Mouse (Mus musculus): ENCODE results near the gene Olfr703.

The Olfr703 gene

DNA sequence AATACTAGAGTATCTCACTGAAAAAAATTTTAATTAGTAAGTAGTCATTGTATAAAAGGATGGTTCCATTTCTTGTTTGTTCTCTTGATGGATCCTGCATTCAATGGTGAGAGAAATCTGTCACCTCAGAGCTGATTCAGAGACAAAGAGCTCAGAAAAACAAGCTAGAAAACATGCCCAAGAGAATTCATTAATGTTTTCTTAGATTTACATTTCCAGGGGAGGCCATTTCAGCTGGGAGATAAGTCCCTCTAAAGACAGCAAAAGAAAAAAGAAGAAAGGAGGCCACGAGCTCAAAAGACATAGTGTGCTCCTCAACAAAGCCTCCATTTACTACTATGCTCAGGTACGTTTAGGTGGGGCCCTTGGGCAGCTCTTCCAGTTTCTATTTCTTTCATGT, at the start of gene Olfr703:
Gene Olfr703 (plus strand): TSS at position 301 of the 400 bp plus-strand sequence.
- no peak for DNase-seq (ENCODE audit: low read depth, low spot score)

DNA sequence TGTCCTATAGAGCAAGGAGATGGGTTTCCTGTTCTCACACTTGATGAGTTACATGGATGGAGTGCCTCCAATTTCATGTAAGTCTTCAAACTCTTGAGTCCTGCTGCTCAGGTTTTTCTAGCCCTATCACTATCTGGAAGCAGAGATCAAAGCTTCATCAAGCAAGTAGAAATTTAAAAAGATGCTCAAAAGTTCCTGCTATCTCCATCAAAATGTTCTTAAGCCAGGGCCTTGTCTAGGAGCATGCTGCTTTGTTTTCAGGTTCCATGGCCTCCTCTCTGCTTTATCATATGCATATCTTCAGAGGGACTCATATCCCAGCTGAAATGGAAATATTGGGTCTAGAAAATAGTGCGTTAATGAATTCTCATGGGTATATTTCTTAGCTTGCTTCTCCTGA, 34.4 kb upstream of the Olfr703 start, which contains the start of gene Olfr700:
Gene Olfr700 (minus strand): TSS at position 101 of the 400 bp plus-strand sequence.
- no peak for DNase-seq (ENCODE audit: low read depth, low spot score)

GRCm38 (mm10) chr7:106813829-106814228, 29.3 kb upstream of the Olfr703 start, which contains the start of gene Olfr701:
Gene Olfr701 (plus strand): TSS chr7:106814129.
- DNase-seq (ENCODE audit: low read depth, low spot score) = no peak

- DNase-seq (ENCODE audit: low read depth, low spot score) = no peak
Measured at GRCm38 (mm10) chr7:106815775-106816174, 27.4 kb upstream of the Olfr703 start.

DNA sequence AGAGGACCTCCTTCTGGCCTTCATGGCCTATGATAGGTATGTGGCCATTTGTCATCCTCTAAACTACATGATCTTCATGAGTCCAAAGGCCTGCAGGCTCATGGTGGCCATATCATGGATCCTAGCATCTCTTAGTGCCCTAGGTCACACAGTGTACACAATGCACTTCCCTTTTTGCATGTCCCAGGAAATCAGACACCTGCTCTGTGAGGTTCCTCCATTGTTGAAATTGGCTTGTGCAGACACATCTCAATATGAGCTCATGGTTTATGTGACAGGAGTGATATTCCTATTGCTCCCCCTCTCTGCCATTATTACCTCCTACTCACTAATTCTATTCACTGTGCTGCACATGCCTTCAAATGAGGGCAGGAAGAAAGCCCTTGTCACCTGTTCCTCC, 24.7 kb upstream of the Olfr703 start:
- no peak for DNase-seq (ENCODE audit: low read depth, low spot score)

GRCm38 (mm10) chr7:106833793-106834192, 9.4 kb upstream of the Olfr703 start, which contains the start of gene Olfr702:
Gene Olfr702 (minus strand): TSS chr7:106833893.
- DNase-seq (ENCODE audit: low read depth, low spot score) = no peak

- DNase-seq (ENCODE audit: low read depth, low spot score) = no peak
Measured at GRCm38 (mm10) chr7:106862885-106863284, 19.7 kb downstream of the Olfr703 start, which contains the start of gene Olfr704. Gene Olfr704 (plus strand): TSS chr7:106863185.

GRCm38 (mm10) chr7:106876791-106877190, 33.6 kb downstream of the Olfr703 start, which contains the start of gene Olfr705:
Gene Olfr705 (minus strand): TSS chr7:106876891.
- no peak for DNase-seq (ENCODE audit: low read depth, low spot score)

DNA sequence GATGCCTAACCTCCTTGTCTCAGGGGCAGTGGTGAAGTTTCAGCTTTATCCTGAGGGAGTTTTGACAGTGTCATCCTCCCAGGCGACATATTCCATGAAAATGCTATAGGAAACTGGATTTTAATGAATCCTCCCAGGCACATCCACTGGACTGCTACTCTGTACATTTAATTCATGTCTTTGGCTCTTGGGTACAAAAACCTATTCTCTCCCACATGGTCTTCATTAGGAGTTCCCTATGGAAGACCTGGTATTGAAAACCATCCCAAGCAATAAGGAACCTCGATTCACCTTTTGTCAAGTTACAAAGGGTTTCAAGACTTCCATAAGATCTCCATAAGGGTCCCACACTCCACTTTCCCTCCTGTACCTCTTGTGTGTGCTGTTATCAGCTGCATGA, 44.9 kb downstream of the Olfr703 start, which contains the start of gene Olfr706:
Gene Olfr706 (minus strand): TSS at position 101 of the 400 bp plus-strand sequence.
- no peak for DNase-seq (ENCODE audit: low read depth, low spot score)

Measured in WW6 (cell line).